Mouse (Mus musculus) lung, postnatal 25 days (tissue): ENCODE measurements around the gene Gbp2b.
"Not testable (repeated sequence)": the region's sequence is repeated elsewhere in the genome, so short reads cannot be mapped to it uniquely, and the experiment has no call there.

Source experiments
- DNase-seq: peaks from one replicate; pipeline ENCODE4 v3.0.0; 2022; ENCODE audit warnings: low spot score

The Gbp2b gene

GRCm38 (mm10) chr3:142594547-142594946 lies at the start of gene Gbp2b:
Gbp2b (plus strand) TSS chr3:142594847.
- no peak for DNase-seq

DNA sequence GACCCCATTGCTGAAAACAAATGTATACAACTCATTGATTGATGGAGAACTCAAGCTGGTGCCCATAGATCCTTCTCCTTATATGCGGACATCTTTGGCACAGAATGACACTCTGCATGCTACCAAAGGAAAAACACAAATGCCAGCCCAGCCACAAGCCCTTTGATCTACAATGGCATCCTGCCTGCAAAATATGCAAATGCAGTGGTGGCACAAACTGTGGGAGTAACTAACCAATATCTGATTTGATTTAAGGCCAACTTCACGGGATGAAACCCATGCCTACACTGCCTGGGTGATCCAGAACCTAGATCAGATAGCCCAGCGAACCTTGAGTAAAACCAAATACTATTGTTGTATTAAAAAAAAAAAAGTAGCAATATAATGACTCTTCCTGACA lies 48.0 kb upstream of the Gbp2b start:
- DNase-seq = no peak

DNA sequence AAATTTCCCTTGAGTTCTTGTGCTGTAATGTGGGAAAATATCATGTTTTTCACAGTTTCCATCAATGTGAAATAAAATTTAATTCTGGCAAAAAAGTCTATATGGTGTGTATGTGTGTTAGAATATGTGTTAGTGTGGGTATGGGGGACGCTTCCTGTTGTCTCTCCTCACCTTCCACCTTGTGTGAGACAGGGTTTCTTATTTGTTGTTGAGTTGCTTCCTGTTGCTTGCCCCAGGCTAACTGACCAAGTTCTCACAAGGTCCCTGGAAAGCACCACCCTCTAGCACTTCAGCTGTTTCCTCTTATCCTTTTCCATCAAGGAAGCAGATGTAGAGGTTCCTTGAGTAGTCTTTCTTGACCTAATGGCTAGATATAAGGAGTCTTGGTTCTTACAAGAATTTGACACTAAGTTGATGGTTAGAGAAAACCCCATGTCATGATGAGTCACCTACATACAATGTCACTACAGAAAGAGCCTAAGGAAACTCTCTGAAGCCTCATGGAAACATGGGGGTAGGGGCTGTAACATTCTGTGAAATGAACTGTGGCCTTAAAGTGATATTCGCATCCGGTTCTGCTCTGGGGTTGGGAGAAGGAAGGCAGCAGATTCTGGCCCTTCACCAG lies 44.5 kb upstream of the Gbp2b start:
- no peak for DNase-seq

GRCm38 (mm10) chr3:142554601-142555000 lies 40.0 kb upstream of the Gbp2b start:
- no peak for DNase-seq

DNA sequence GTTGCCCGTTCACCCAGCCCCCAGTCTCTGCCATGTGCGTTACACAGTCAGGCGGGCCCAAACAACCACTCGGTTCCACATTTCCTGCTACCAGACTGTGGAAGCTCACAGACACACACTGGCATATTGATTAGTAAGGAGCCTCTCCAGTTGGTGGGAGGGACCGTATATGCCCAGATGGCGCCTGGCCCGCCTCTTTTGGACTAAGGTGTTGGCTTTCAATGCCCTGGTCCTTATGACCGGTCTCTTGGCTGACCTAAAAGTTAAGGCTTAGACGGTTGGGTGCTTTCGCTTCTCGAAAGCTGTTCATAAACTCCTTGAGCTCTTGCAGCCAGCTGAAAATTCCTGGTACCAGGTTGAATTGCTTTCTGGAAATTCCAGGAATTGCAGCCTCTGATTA lies 39.0 kb upstream of the Gbp2b start:
- DNase-seq = no peak

DNA sequence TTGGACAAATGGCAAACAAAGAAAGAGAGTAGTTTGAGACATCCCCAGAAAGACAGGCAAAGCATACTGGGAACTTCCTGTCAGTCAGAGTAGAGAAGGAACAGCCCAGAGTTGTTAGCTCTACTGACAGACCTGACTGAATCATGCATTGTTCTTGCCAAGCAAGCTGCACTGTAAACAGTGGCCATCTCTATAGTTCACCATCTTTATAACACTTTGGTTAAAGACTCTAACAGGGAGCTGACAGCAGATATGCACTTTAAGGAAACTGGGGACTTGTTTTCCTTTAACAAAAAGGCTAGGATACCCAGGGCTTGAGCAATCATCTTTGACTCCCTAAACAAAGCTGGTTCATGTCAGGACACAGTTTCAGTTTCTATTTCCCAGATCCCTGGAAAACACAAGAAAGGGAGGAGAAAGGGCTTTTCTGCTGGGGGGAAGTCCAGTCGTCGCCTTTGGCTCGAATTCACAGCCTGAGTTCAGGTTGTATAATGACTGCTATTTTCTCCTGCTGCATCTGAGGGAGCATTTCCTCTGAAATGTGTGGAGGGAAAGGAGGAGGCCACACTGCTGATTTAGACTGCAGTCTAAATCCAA lies 34.9 kb upstream of the Gbp2b start, which contains the start of gene Gbp3:
TSS of gene Gbp3 (plus strand) at position 395 of the 597 bp plus-strand sequence.
- DNase-seq = peak; percentile 65

- peak; percentile 90 for DNase-seq
Measured at GRCm38 (mm10) chr3:142560296-142560948, 34.2 kb upstream of the Gbp2b start.

- no peak for DNase-seq
Measured at GRCm38 (mm10) chr3:142561045-142561646, 33.5 kb upstream of the Gbp2b start.

DNA sequence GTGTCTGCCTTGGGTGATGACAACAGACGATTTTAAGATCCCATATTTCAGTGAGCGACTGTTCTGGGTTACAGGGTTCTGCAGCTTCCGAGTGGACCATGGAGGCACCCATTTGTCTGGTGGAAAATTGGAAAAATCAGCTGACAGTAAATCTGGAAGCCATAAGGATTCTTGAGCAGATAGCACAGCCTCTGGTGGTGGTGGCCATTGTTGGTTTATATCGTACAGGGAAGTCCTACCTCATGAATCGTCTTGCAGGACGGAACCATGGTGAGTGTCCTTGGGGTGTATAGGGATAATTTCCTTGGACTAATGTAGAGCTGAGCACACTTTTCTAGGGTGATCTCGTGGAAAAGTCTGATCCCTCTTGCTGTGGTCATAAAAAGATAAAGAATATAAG lies 33.0 kb upstream of the Gbp2b start:
- no peak for DNase-seq

DNA sequence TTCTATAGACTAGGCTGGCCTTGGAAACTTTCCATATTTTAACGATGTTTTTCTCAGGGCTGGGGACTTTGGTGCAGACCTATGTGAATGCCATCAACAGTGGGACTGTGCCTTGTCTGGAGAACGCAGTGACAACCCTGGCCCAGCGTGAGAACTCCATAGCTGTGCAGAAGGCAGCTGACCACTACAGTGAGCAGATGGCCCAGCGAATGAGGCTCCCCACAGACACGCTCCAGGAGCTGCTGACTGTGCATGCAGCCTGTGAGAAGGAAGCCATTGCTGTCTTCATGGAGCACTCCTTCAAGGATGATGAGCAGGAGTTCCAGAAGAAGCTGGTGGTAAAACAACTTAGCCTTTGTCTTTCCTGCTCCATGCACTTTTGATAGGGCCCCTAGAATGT lies 27.2 kb upstream of the Gbp2b start:
- DNase-seq = not testable (repeated sequence)

GRCm38 (mm10) chr3:142570738-142571137 lies 23.9 kb upstream of the Gbp2b start:
- no peak for DNase-seq

DNA sequence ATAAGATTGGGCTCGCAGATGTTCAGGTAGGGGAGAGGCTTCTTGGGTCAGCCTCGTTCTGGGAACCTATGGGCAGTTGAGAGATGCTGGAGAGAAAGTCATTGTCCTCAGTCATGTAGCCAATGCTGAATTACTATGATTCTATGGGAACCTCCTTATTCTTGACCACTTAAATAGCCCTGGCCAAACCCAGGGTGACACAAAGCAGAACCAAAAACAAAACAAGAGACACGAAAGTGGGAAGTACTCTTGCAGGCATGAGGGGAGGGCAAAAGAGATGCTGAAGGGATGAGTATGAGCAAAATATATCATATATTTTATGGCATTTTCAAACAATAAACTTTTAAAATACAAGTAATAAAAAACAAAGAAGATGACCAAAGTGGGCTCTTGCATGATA lies 17.5 kb upstream of the Gbp2b start:
- DNase-seq = no peak

DNA sequence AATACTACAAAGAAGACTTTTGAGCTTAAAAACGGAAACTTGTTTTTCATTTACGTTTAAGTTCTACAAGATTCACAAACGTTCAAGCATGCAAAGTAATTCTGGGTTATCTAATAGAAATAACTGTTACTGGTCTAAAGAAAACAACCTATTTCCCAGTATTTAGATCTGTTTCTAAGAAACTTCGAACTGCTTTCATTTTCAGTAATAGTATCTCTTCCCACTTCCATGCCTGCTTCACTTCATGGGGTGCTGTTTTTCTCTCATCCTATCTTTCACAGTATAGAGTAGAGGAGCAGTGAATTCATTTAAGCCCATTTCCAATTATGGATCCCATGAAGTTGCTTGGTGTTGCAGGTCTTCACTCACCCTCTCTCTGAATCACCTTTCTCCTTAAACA lies 16.3 kb upstream of the Gbp2b start:
- no peak for DNase-seq

DNA sequence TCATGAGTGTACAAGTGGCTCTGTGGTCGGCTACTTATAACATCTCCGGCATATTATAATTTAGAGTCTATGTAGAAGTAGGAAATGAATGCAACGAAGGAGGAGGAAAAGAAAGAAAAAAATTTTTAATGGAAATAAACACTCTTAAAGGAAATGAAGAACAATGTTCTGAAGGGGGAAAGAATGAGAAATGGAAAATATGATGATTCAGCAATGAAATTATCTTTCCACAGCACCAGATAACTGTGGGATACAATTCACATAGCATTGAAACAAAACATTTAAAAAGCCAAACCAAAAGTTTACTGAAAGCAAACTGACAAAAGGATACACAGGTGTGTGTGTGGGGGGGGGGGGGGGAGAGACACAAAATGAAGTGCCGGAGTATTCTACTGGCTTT lies 11.6 kb upstream of the Gbp2b start:
- DNase-seq = no peak

DNA sequence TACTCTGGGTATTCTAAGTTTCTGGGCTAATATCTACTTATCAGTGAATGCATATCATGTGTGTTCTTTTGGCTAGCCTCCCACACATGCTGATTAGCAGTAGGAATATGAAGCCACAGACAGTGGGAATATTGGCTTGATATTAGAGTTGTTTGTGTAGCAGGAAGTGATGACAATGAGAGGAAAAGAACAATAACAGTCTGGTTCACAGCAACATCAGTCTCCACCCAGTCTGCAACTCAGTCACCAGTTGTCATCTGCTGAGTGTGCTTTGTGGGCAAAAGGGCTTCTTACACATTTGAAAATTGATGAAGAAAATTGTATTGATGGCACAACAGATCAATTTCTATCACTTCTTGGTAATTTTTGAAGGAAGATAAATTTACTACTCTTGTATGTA lies 7.3 kb upstream of the Gbp2b start:
- peak; percentile 10 for DNase-seq

- no peak for DNase-seq
Measured at GRCm38 (mm10) chr3:142588888-142589287, 5.8 kb upstream of the Gbp2b start.

DNA sequence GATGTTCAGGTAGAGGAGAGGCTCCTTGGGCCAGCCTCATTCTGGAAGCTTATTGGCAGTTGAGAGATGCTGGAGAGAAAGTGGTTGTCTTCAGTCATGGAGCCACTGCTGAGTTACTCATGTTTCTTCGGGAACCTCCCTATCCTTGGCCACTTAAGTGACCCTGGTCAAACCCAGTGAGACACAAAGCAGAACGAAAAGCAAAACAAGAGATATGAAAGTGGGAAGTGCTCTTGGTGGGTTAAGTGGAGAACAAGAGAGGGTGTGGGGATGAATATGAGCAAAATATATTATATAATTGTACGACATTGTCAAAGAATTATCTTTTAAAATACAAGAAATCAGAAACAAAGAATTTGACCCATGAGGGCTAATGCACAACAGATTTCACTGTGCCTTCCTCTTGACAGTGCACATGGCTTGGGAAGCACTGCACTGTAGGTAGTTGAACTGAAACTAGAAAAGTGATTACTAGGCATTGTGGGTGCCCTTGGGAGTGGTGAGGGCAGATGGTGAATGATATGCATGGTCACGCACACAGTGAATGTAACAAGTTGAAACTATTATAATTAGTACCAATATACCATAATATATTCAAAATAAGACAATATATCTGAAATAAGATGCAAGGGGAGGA lies 4.1 kb upstream of the Gbp2b start:
- no peak for DNase-seq

GRCm38 (mm10) chr3:142597923-142598322 lies 3.3 kb downstream of the Gbp2b start:
- DNase-seq = no peak

DNA sequence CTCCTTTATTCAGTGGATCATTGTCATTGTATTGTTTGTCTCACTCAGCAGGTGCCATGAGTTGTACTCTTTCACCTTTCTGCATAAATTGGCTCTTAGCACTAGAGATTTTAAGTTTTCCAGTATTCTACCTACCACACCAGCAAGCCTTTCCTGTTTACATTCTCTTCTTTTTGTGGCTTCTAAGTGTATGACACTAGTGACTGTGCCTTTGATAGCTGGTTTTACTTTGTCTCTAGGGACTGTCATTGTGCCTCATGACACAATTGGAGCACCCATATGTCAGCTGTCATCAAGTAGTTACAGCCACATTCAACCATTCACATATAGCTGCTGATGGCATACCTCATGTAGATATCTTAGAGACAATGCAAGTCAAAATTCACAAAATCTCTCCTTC lies 7.0 kb downstream of the Gbp2b start:
- DNase-seq = no peak

- no peak for DNase-seq
Measured at GRCm38 (mm10) chr3:142618658-142619057, 24.0 kb downstream of the Gbp2b start.

DNA sequence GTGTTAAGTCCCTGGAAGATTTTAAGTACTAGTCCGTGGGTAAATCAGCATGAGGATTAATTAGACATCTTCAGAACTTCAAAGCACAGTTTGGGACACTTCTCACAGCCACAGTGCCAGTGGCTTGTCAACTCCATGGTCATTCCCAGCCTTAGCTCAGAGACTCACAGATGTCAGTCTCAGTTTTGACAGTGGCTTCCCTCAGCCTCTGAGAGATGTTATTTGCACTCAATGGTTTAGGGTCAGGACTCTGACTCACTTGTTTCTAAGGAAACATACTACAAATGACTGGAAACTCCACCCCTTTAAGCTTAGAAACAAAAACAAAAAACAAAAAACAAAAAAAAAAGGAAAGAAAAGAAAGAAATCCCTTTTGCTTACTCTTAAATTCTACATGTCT lies 25.0 kb downstream of the Gbp2b start:
- peak; percentile 14 for DNase-seq

GRCm38 (mm10) chr3:142620111-142620955 lies 25.7 kb downstream of the Gbp2b start, which contains the start of gene Gbp2:
Gbp2 (plus strand) TSS chr3:142620602.
- DNase-seq = peak; percentile 81
